Mouse (Mus musculus) forebrain, embryonic 10.5 days (tissue): ENCODE results near the gene Bcap29. TPM values are rescaled to one million over a fixed set of nuclear protein-coding genes. Genes with fewer than 3 reads are reported as not detected.
"Not testable (repeated sequence)": the region's sequence is repeated elsewhere in the genome, so short reads cannot be mapped to it uniquely, and the experiment has no call there.

Experiments
- DNase-seq: peaks from one replicate; pipeline ENCODE4 v3.0.0-alpha.2; 2017; ENCODE audit warnings: low spot score; ENCODE audit errors: extremely low spot score
- H3K27ac ChIP-seq: fragments of 300-500 bp; sonication (generic); 2 replicates; pipeline ENCODE4 v1.5.1; 2016; ENCODE audit warnings: mild to moderate bottlenecking
- H3K27me3 ChIP-seq: fragments of 300-500 bp; sonication (generic); 2 replicates; pipeline ENCODE4 v1.6.1; 2016; ENCODE audit warnings: mild to moderate bottlenecking; ENCODE audit not compliant: poor library complexity, severe bottlenecking
- H3K36me3 ChIP-seq: fragments of 300-500 bp; sonication (generic); replicated peaks from 2 replicates; pipeline ENCODE4 v1.6.1; 2016; ENCODE audit warnings: mild to moderate bottlenecking, moderate library complexity
- H3K4me1 ChIP-seq: fragments of 300-500 bp; sonication (generic); 2 replicates; pipeline ENCODE4 v1.6.1; 2016
- H3K4me3 ChIP-seq: fragments of 300-500 bp; sonication (generic); 2 replicates; pipeline ENCODE4 v1.5.1; 2016; ENCODE audit warnings: mild to moderate bottlenecking, moderate library complexity
- H3K9me3 ChIP-seq: fragments of 300-500 bp; sonication (generic); 2 replicates; pipeline ENCODE4 v1.6.1; 2016; ENCODE audit warnings: mild to moderate bottlenecking, moderate library complexity
- WGBS: fragments of 180-500 bp; shearing (Covaris S2); methylation state at CpG from one replicate; pipeline ENCODE4 v1.1.7; 2016; 5-methylcytosine and 5-hydroxymethylcytosine counted together
- polyA plus RNA-seq: library from polyadenylated mRNA; unstranded; fragments of >200 nt; fragmentation: Nextera tagmentation; extraction: Ambion mirVana; gene quantifications from 2 replicates; pipeline ENCODE4 v1.2.1, GENCODE M21; 2016

The Bcap29 gene
- polyA plus RNA-seq, 1 experiment from 2014 or later = 29.1 TPM

- H3K4me1 ChIP-seq = peaks cover 8% of the 10 kb centered on the region
- no peaks in the 10 kb centered on the region for H3K9me3 ChIP-seq
- H3K27ac ChIP-seq = no peak overlapping the region
- DNase-seq = no peak
- H3K27me3 ChIP-seq = peaks cover 13% of the 10 kb centered on the region
- no peaks in the 10 kb centered on the region for H3K36me3 ChIP-seq
- H3K4me3 ChIP-seq = no peak overlapping the region
These were observed 65.8 kb downstream of the Bcap29 start for GRCm38 (mm10) chr12:31568661-31569060.

DNA sequence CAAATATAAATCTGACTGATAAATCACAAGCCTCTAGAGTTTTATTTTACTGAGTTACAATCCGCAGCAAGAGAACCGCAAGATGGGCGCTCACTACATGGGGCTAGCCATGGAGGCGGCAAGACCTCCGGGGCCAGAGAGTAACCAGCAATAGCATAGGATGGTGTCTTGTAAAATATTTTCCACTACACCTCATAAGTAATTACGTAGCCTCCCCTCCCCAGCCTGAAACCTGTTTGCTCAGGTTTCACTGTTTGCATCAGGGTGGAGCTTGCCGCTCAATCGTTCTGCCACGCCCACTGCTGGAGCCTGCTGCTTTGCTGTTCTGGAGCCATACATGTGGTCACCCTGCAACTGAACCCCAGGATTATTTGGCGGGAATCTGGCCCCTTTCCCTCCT lies 66.9 kb downstream of the Bcap29 start:
- DNase-seq, H3K9me3 ChIP-seq, H3K27ac ChIP-seq, H3K4me1 ChIP-seq, H3K36me3 ChIP-seq: not testable (repeated sequence)
- 23% methylated on average over 10 of the region's 10 CpGs for WGBS
- peak overlapping the region; percentile 41 for H3K4me3 ChIP-seq
- peaks cover 20% of the 10 kb centered on the region for H3K27me3 ChIP-seq

GRCm38 (mm10) chr12:31560712-31561111 lies 73.7 kb downstream of the Bcap29 start:
- H3K27me3 ChIP-seq = peaks cover 72% of the 10 kb centered on the region
- H3K36me3 ChIP-seq = no peaks in the 10 kb centered on the region
- H3K9me3 ChIP-seq = no peaks in the 10 kb centered on the region
- DNase-seq = no peak
- H3K27ac ChIP-seq = no peak overlapping the region
- peaks cover 15% of the 10 kb centered on the region for H3K4me1 ChIP-seq
- 74% methylated on average over 5 of the region's 5 CpGs for WGBS
- no peak overlapping the region for H3K4me3 ChIP-seq

DNA sequence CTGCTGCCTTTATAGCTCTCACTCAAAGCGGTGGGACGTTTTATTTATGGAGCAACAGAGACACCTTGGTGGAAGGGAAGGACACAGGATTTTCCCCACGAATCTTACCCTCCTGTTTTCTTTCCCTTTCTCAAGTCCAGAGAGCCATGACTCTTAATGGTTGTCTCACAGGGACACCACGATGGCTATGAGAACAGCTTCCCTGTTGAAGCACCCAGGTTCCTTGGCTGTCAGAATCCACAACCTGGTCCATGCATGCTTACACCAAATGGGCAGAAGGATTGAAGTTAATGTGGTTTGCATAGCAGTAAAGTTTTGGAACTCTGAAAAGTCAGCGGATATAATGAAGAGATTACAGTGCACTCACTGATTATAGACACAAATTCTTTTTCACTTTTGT lies 74.5 kb downstream of the Bcap29 start:
- Histone ChIP-seq H3K27ac (no peak overlapping the region), H3K36me3 (no peaks in the 10 kb centered on the region), H3K27me3 (peaks cover 74% of the 10 kb centered on the region), H3K9me3 (no peaks in the 10 kb centered on the region), H3K4me1 (peaks cover 15% of the 10 kb centered on the region), H3K4me3 (peak overlapping the region; percentile 66)
- 15% methylated on average over 5 of the region's 5 CpGs for WGBS
- no peak for DNase-seq

DNA sequence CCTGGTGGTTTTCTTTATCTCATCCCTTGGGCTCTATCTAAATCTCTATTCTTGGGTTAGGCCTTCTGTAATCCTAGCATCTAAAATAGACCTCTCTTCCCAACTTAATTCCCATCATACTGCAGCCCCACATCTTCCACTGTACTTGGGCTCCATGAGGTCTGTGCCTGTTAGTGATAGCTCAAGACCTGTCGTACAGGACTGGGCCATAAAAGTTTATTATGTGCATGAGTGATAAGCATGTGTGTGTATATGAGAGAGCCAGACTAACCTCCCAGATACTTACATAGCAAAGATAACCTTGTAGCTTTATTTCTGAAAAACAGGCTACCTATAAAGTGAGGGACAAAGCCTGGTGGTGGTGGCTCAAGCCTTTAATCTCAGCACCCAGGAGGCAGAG lies 80.1 kb downstream of the Bcap29 start:
- H3K4me1 ChIP-seq = peaks cover 18% of the 10 kb centered on the region
- H3K36me3 ChIP-seq = no peaks in the 10 kb centered on the region
- no peak overlapping the region for H3K4me3 ChIP-seq
- DNase-seq = no peak
- no peaks in the 10 kb centered on the region for H3K9me3 ChIP-seq
- H3K27ac ChIP-seq = no peak overlapping the region
- 91% methylated on average over 1 of the region's 1 CpGs for WGBS
- H3K27me3 ChIP-seq = peaks cover 47% of the 10 kb centered on the region

GRCm38 (mm10) chr12:31551252-31551651 lies 83.2 kb downstream of the Bcap29 start:
- Histone ChIP-seq H3K27ac (no peak overlapping the region), H3K4me1 (peaks cover 8% of the 10 kb centered on the region; the same call in 1 of the 2 replicates), H3K9me3 (no peaks in the 10 kb centered on the region), H3K36me3 (no peaks in the 10 kb centered on the region), H3K4me3 (no peak overlapping the region), H3K27me3 (peaks cover 18% of the 10 kb centered on the region)
- no peak for DNase-seq
- WGBS = 78% methylated on average over 1 of the region's 1 CpGs

GRCm38 (mm10) chr12:31546061-31546460 lies 88.4 kb downstream of the Bcap29 start:
- Histone ChIP-seq H3K27me3 (no peaks in the 10 kb centered on the region), H3K4me1 (peaks cover under 1% of the 10 kb centered on the region; the same call in 1 of the 2 replicates), H3K36me3 (no peaks in the 10 kb centered on the region), H3K4me3 (no peak overlapping the region), H3K9me3 (no peaks in the 10 kb centered on the region), H3K27ac (no peak overlapping the region)
- WGBS = 82% methylated on average over 1 of the region's 1 CpGs
- no peak for DNase-seq

- Histone ChIP-seq H3K4me1 (no peaks in the 10 kb centered on the region), H3K36me3 (no peaks in the 10 kb centered on the region), H3K27ac (no peak overlapping the region), H3K9me3 (no peaks in the 10 kb centered on the region), H3K27me3 (no peaks in the 10 kb centered on the region), H3K4me3 (no peak overlapping the region)
- 32% methylated on average over 2 of the region's 2 CpGs for WGBS
- DNase-seq = no peak
These were observed 89.2 kb downstream of the Bcap29 start for GRCm38 (mm10) chr12:31545219-31545618.

DNA sequence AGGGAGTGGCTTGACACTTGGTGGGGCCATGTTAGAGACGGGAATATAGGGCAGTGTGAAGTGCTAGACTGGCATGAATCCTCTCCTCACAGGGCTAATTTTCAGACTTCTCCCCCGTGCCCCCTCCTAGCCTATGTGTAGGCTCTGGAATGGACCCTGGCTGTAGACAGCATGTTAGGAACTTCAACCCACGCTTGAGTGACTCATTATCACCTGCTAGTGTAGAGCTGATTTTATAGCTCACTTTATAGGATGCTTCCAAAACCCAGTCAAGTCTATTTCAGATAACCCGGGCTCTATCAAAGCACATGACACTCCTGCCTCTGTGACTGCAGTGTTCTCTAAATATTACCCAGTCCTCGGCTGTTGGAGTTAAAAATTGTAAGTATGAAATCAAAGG lies 92.9 kb downstream of the Bcap29 start:
- WGBS = 86% methylated on average over 5 of the region's 5 CpGs
- Histone ChIP-seq H3K27me3 (no peaks in the 10 kb centered on the region), H3K4me3 (no peak overlapping the region), H3K27ac (no peak overlapping the region), H3K9me3 (no peaks in the 10 kb centered on the region), H3K36me3 (no peaks in the 10 kb centered on the region), H3K4me1 (no peaks in the 10 kb centered on the region)
- no peak for DNase-seq

Other genes starting within 250 kb of the Bcap29 start
- gene Slc26a3, start 243.8 kb downstream of the Bcap29 start, polyA plus RNA-seq = not detected in 2 replicates
- 16.7 and 19.2 TPM in 2 replicates for gene Cbll1, start 135.0 kb downstream of the Bcap29 start, polyA plus RNA-seq
- gene Slc26a4, start 74.7 kb downstream of the Bcap29 start, polyA plus RNA-seq = not detected in 2 replicates
- 10.7 and 10.9 TPM in 2 replicates for gene Dus4l, start 20.2 kb upstream of the Bcap29 start, polyA plus RNA-seq
- 23.9 and 26.8 TPM in 2 replicates for gene Cog5, start 20.2 kb upstream of the Bcap29 start, polyA plus RNA-seq
- 0.52 and 0.69 TPM in 2 replicates for gene Gpr22, start 79.3 kb upstream of the Bcap29 start, polyA plus RNA-seq